Mouse (Mus musculus) forebrain, embryonic 16.5 days (tissue): ENCODE measurements at regions not wholly inside any gene's neighbourhood (a gene's known extent, or its start where the extent isn't known, plus 50 kb on each side); places are given as distances from the start of the nearest gene placed in this dataset.

Experiments
- ATAC-seq: fragments of 200-750 bp; cut with Nextera tagmentation; 2 replicates; pipeline ENCODE4 v1.8.0; 2017; ENCODE audit warnings: mild to moderate bottlenecking, moderate library complexity
- H3K27ac ChIP-seq: fragments of 300-500 bp; sonication (generic); 2 replicates; pipeline ENCODE4 v1.5.1; 2014; ENCODE audit warnings: low read length, control low read depth
- H3K27me3 ChIP-seq: fragments of 300-500 bp; sonication (generic); replicated peaks from 2 replicates; pipeline ENCODE4 v1.6.1; 2014; ENCODE audit warnings: low read length; ENCODE audit not compliant: control insufficient read depth, insufficient read depth
- H3K36me3 ChIP-seq: fragments of 300-500 bp; sonication (generic); 2 replicates; pipeline ENCODE4 v1.6.1; 2014; ENCODE audit not compliant: control insufficient read depth, insufficient read depth
- H3K4me1 ChIP-seq: fragments of 300-500 bp; sonication (generic); replicated peaks from 2 replicates; pipeline ENCODE4 v1.6.1; 2014; ENCODE audit warnings: low read length; ENCODE audit not compliant: control insufficient read depth, insufficient read depth
- H3K4me2 ChIP-seq: fragments of 300-500 bp; sonication (generic); 2 replicates; pipeline ENCODE4 v1.6.1; 2014; ENCODE audit warnings: mild to moderate bottlenecking, low read length, control low read depth
- H3K4me3 ChIP-seq: fragments of 300-500 bp; sonication (generic); replicated peaks from 2 replicates; pipeline ENCODE4 v1.5.1; 2014; ENCODE audit warnings: mild to moderate bottlenecking, low read length, control low read depth
- H3K9ac ChIP-seq: fragments of 300-500 bp; sonication (generic); replicated peaks from 2 replicates; pipeline ENCODE4 v1.6.1; 2014; ENCODE audit warnings: low read depth, low read length, control low read depth
- H3K9me3 ChIP-seq: fragments of 300-500 bp; sonication (generic); 2 replicates; pipeline ENCODE4 v1.6.1; 2016; ENCODE audit warnings: low read length; ENCODE audit not compliant: control insufficient read depth
- WGBS: fragments of 180-500 bp; shearing (Covaris S2); extraction: QIAGEN DNeasy Blood & Tissue Kit; methylation state at CpG from one replicate; pipeline ENCODE4 v1.1.7; 2014; 5-methylcytosine and 5-hydroxymethylcytosine counted together

DNA sequence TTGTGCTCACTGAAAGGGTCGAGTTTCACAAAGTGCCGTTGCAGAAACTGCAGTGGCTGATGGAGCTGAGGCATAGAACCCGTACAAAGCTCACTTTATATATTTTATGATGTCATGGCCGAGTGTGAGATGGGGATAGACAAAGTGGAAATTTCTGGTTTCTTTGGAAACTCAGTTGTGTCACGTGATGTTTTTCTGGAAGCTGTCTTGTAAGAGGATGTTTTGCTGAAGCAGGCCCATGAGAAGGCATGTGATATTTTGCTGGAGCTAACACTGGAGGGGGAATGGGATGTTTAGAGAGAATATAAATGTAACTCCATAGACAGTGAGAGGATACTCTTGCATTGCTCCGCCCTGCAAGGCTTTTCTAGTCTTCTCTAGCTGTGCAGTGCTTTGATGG, 311.7 kb downstream of the Tmem132b start:
- Histone ChIP-seq H3K9ac (no peak overlapping the region), H3K27me3 (no peaks in the 10 kb centered on the region), H3K4me1 (no peaks in the 10 kb centered on the region), H3K9me3 (no peaks in the 10 kb centered on the region), H3K4me2 (no peak overlapping the region), H3K27ac (no peak overlapping the region), H3K36me3 (no peaks in the 10 kb centered on the region), H3K4me3 (no peak overlapping the region)
- ATAC-seq: no peak
- 77% methylated on average over 6 of the region's 6 CpGs for WGBS

DNA sequence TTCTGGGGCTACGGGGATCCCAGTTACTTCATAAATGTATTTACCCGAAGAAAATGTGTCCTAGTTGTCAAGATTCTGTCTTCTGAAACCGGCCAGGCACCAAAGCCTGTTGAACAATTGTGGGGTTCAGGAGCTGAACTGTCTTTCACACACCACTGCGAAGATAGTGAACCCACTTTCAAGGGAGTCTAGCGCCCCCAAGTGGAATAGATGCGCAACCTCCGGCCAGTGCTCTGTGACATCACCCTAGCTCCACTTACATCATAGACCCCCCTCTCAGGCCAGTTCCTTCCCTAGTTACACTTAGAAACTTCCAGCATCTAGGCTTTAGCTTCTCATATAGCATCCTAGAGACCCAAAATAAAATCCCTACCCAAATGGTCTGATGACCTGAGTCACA, 318.1 kb downstream of the Tmem132b start:
- Histone ChIP-seq H3K27me3 (no peaks in the 10 kb centered on the region), H3K9ac (no peak overlapping the region), H3K9me3 (no peaks in the 10 kb centered on the region), H3K27ac (no peak overlapping the region), H3K4me2 (no peak overlapping the region), H3K36me3 (no peaks in the 10 kb centered on the region), H3K4me1 (no peaks in the 10 kb centered on the region), H3K4me3 (no peak overlapping the region)
- WGBS: 86% methylated on average over 7 of the region's 7 CpGs
- no peak for ATAC-seq

DNA sequence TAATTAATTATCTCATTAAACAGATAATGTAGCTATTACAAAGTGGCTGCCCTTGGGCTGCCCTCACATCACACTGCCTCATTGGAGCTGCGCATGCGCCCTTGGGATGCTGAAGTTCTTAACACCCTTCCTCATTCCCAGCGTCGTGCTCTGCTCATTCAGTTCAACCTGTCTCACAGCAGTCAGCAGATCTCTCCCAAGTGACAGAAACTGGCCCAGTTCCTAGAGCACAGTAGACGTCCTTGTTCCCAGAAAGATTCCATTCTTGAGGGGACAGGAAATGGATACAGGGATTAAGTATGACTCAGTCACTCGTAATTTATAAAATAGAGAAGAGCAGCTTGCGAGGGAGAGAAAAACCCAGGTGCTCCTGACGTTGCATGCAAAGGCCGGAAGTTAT, 344.7 kb downstream of the Tmem132b start:
- H3K27me3 ChIP-seq: no peaks in the 10 kb centered on the region
- no peak overlapping the region for H3K4me3 ChIP-seq
- H3K4me1 ChIP-seq: no peaks in the 10 kb centered on the region
- WGBS: 67% methylated on average over 9 of the region's 9 CpGs
- H3K36me3 ChIP-seq: no peaks in the 10 kb centered on the region
- no peak for ATAC-seq
- no peaks in the 10 kb centered on the region for H3K9me3 ChIP-seq
- H3K4me2 ChIP-seq: no peak overlapping the region
- H3K27ac ChIP-seq: no peak overlapping the region
- no peak overlapping the region for H3K9ac ChIP-seq

DNA sequence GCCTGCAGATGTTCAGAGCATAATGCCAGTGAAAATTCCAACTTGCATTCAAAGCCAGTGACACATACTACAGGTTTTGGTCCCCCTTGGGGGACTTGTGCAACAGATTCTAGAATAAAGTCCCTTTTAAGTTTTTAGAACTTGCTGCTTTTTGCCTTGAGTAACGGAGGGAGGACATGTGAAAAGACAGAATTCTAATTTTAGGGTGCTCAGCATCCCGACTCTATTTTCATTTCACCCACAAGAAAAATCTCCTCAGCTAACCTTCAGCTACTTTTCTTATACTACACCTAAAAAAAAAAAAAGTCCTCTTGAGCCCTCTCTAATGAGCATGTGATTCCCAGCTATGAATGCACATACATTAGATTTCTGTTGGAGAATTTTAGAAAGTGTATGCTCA, 357.3 kb downstream of the Tmem132b start:
- WGBS: 93% methylated on average over 2 of the region's 2 CpGs
- H3K4me2 ChIP-seq: no peak overlapping the region
- H3K36me3 ChIP-seq: no peaks in the 10 kb centered on the region
- no peak overlapping the region for H3K27ac ChIP-seq
- ATAC-seq: no peak
- H3K27me3 ChIP-seq: no peaks in the 10 kb centered on the region
- no peak overlapping the region for H3K4me3 ChIP-seq
- H3K9me3 ChIP-seq: peaks cover 2% of the 10 kb centered on the region; the same call in 1 of the 2 replicates
- no peak overlapping the region for H3K9ac ChIP-seq
- no peaks in the 10 kb centered on the region for H3K4me1 ChIP-seq

DNA sequence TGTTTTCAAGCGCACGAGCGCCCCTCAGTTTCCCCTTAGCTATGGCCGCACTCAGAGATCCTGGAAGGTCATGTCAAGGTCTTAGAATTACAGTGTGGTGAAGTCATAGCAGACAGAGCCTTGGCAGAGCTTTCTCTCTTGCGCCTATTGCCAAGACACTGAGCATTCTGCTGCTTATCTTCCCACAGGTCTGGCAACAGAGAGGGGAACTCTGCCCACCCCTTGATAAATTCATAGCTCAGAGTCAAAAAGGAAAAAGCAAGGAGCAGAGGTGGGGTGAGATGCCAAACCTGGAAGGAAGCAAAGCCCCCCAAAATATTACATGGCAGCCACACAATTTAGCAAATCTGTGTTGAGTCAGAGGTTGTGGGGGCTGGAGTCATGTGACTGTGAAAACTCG, 362.3 kb downstream of the Tmem132b start:
- Histone ChIP-seq H3K27me3 (no peaks in the 10 kb centered on the region), H3K36me3 (no peaks in the 10 kb centered on the region), H3K9me3 (peaks cover 3% of the 10 kb centered on the region; the same call in 1 of the 2 replicates), H3K4me2 (no peak overlapping the region), H3K4me1 (no peaks in the 10 kb centered on the region), H3K27ac (no peak overlapping the region), H3K4me3 (no peak overlapping the region), H3K9ac (no peak overlapping the region)
- 92% methylated on average over 6 of the region's 6 CpGs for WGBS
- ATAC-seq: no peak

DNA sequence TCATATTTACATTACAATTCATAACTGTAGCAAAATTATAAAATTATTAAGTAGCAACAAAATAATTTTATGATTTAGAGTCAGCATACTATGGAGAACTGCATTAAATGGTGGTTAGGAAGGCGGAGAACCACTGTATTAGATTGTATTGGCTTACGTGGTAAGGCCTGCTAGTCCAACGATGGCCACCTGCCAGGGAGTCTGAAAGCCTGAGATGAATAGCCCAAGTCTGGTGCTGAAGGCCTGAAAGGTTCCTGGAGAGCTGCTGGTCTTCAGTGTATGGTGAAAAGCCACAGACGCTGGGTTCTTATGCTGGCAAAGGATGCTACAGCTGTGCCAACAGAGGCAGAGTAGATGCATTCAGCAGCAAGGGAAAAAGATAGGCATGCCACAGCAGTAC, 370.5 kb downstream of the Tmem132b start:
- Histone ChIP-seq H3K4me3 (no peak overlapping the region), H3K9ac (no peak overlapping the region), H3K27ac (no peak overlapping the region), H3K27me3 (no peaks in the 10 kb centered on the region), H3K4me2 (no peak overlapping the region), H3K9me3 (no peaks in the 10 kb centered on the region), H3K36me3 (no peaks in the 10 kb centered on the region), H3K4me1 (no peaks in the 10 kb centered on the region)
- ATAC-seq: no peak
- 66% methylated on average over 4 of the region's 4 CpGs for WGBS

DNA sequence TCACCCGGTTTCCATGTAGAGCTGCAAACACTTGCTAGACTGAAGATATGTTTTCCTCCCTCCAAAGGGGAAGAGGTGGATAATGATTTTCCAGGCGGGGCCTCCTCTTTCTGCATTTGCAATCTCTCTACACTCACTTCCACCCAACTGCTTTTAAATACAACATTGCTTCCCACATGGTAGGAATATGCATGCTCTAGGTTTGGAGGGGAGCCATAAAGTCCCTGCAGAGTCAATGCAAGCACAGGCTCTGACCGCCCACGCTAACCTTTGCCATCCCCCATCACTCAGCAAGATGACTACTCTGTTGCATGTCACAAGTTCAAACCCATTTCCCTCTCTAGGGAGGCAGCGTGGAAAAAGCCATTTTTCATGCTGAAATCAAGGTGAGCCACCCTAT, 372.9 kb downstream of the Tmem132b start:
- Histone ChIP-seq H3K4me1 (no peaks in the 10 kb centered on the region), H3K36me3 (no peaks in the 10 kb centered on the region), H3K9ac (no peak overlapping the region), H3K9me3 (no peaks in the 10 kb centered on the region), H3K4me2 (no peak overlapping the region), H3K4me3 (no peak overlapping the region), H3K27ac (no peak overlapping the region), H3K27me3 (no peaks in the 10 kb centered on the region)
- 82% methylated on average over 5 of the region's 5 CpGs for whole genome bisulfite sequencing
- no peak for ATAC-seq

DNA sequence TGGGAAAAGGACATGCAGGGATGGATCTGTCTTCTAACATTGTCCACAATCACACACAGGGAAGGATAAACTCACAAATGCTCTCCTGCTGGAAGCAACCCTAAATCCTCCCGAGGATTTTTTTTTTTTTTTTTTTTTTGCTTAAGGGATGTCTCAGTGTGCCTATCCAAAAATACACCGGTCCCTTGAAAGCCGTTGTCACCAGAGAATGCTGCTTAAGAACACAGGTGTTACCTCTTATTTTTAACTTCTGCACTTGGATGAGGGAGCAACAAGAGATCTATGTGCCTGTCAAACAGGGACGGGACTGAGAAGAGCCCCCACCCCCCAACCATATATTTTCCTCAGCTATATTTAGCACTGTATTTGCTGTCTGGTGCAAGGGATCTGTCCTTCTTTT, 375.8 kb downstream of the Tmem132b start:
- Histone ChIP-seq H3K4me1 (no peaks in the 10 kb centered on the region), H3K36me3 (no peaks in the 10 kb centered on the region), H3K9ac (no peak overlapping the region), H3K9me3 (no peaks in the 10 kb centered on the region; the same call in 1 of the 2 replicates), H3K4me2 (no peak overlapping the region), H3K4me3 (no peak overlapping the region), H3K27me3 (no peaks in the 10 kb centered on the region), H3K27ac (no peak overlapping the region)
- ATAC-seq: no peak
- WGBS: 91% methylated on average over 4 of the region's 4 CpGs

DNA sequence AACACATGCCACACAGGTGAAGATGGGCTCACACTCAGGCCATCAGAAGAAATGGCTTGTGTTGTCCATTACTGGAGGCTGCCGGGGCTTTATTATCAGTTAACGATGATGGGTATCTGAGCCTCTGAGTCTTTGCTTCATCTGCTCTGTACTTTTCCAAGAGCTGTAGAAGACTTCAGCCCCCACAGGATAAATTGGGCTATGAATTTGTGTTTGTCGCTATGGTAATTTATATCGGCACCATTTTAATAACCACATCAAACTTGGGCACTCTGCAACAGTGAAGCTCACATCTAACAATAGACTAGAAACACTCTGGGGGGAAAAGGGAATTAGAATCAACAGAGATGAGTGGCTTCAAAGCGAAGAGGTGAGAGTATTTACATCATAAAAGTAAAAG, 376.3 kb downstream of the Tmem132b start:
- no peaks in the 10 kb centered on the region; the same call in 1 of the 2 replicates for H3K9me3 ChIP-seq
- H3K4me2 ChIP-seq: no peak overlapping the region
- WGBS: 91% methylated on average over 5 of the region's 5 CpGs
- no peak for ATAC-seq
- H3K9ac ChIP-seq: no peak overlapping the region
- H3K4me1 ChIP-seq: no peaks in the 10 kb centered on the region
- H3K4me3 ChIP-seq: no peak overlapping the region
- H3K27ac ChIP-seq: no peak overlapping the region
- H3K27me3 ChIP-seq: no peaks in the 10 kb centered on the region
- no peaks in the 10 kb centered on the region for H3K36me3 ChIP-seq

DNA sequence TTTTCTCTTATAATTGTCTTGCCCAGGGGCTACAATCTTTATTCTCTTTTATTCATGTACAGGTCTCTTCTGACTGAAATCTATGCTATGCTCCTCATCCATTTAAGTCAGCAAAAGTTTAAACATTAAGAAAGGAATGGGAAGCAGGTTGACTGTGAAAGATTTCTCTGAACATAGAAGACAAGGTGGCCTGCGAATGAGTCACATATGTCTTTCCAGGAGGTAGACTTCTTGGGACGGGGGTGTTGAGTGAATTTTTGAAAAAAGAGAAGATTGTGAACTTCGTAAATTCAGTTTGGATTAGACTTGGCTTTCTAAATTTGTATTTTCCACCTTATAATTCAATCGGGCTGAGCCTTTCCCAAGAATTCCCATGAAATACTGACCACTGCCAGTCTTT, 384.3 kb downstream of the Tmem132b start:
- H3K9ac ChIP-seq: no peak overlapping the region
- ATAC-seq: no peak
- H3K4me1 ChIP-seq: peaks cover 8% of the 10 kb centered on the region
- H3K4me3 ChIP-seq: no peak overlapping the region
- 93% methylated on average over 4 of the region's 4 CpGs for WGBS
- H3K27ac ChIP-seq: no peak overlapping the region
- no peak overlapping the region for H3K4me2 ChIP-seq
- H3K9me3 ChIP-seq: no peaks in the 10 kb centered on the region
- no peaks in the 10 kb centered on the region for H3K36me3 ChIP-seq
- no peaks in the 10 kb centered on the region for H3K27me3 ChIP-seq
